Mouse (Mus musculus): ENCODE results near the gene Fga.

DNA sequence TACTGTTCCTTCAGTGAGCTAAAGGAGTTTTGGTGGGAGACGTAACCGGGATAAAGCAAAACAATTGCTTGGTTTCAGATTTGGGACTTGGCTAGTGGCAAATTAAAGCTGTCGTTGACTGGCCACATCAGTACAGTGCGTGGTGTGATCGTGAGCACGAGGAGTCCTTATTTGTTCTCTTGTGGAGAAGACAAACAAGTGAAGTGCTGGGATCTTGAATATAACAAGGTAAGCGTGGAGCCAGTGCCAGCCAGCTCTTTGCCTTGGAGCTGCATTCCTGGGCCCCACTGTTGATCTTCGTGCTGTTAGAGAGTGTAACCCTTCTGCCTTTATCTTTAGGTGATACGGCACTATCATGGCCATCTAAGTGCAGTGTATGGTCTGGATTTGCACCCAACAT, 42.0 kb downstream of the Fga start:
- TF ChIP-seq CTCF (IDR thresholded peaks at IDR 0.05; ENCODE audit: low read depth, low read length) (no peak), POLR2A (IDR thresholded peaks at IDR 0.05; ENCODE audit: borderline replicate concordance, low read depth, low read length) (no peak)

Data from bone marrow macrophage, adult 2 months (primary cell).